8 mouse cellular contexts compared by ENCODE assay signal in the genomic region with DNA sequence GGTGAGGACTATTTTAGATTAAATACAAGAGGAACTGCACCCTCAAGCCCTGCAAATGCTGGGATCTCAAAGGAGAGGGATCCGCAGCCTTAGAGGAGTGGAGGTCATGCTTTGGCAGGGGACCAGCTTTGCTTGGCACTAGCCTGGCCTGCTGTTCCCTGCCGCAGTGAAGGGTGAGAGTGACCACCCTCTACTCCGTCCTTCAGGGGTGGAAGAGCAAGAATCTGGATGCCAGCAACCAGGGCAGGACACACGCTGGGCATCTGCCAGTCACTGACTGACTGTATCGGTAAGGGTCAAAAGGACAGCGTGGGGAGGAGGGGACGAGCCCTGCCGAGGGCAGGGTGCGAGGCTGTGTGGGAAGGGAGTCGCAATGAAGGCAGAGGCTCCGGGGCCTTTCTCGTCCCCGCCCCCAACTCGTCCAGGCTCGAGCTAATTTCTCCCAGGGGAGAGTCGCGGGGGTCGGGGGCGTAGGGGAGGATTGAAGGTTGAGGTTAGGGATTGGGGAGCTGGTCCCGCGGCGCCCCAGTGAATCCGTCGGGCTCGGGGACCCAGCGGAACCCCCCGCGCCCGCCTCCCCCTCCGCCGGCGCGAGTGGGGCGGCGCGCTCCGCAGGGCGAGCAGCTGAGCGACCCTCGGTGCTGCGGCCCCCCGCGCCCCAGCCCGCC. TPM values are rescaled to one million over a fixed set of nuclear protein-coding genes. Genes with fewer than 3 reads are reported as not detected.
DNase-seq lines count a peak whose midpoint lies in the region; ATAC-seq and TF ChIP-seq lines count a peak whose summit lies in the region.

A gene (plus strand): TSS at position 51 of the 668 bp plus-strand sequence.

- H3K4me3 ChIP-seq in heart, adult 2 months: peak within 1 kb of the TSS; percentile 55
- H3K4me3 ChIP-seq in kidney, adult 2 months (ENCODE audit: insufficient read depth, low read depth, low read length): peak within 1 kb of the TSS; percentile 28
- peak within 1 kb of the TSS; percentile 72 for H3K4me3 ChIP-seq in liver, embryonic 11.5 days (ENCODE audit: low read depth, low read length)

- H3K4me2 ChIP-seq in liver, embryonic 11.5 days: peak within 1 kb of the TSS; percentile 75

- no peaks in the 10 kb centered on the region for H3K79me2 ChIP-seq in heart, adult 2 months (replicated peaks; ENCODE audit: control insufficient read depth, insufficient read depth, low read length)

- H3K9ac ChIP-seq in heart, adult 2 months (ENCODE audit: low read depth, low read length): peak within 1 kb of the TSS; percentile 59
- H3K9ac ChIP-seq in liver, embryonic 11.5 days (ENCODE audit: low read depth, low read length): peak within 1 kb of the TSS; percentile 62; the same call in 1 of the 2 replicates

- no peak for ATAC-seq in liver, embryonic 11.5 days (replicated peaks; ENCODE audit: low FRiP score)

- no peak for TF ChIP-seq EP300 in heart, adult 2 months (IDR thresholded peaks at IDR 0.05; ENCODE audit: insufficient read depth, low read depth, low read length)

- intact Hi-C loops in heart, adult 2 months (cut with DNase I): no loop called here

- H3K9me3 ChIP-seq in liver, embryonic 11.5 days (ENCODE audit: control insufficient read depth, low read length): no peaks in the 10 kb centered on the region

- H3K27ac ChIP-seq in heart, adult 2 months: peak within 1 kb of the TSS; percentile 55
- H3K27ac ChIP-seq in kidney, adult 2 months (ENCODE audit: insufficient read depth, low read depth, low read length): no peak within 1 kb of the TSS
- no peak within 1 kb of the TSS for H3K27ac ChIP-seq in liver, embryonic 11.5 days (ENCODE audit: low read depth, low read length)

- peak; percentile 68 for DNase-seq in right cerebral cortex, postnatal 25 days
- DNase-seq in right cerebral cortex, adult 2 months (ENCODE audit: low spot score in 2 of 2): no peak
- DNase-seq in cerebellum, adult 8-10 months: peak; percentile 66
- peak; percentile 55 to 59 for DNase-seq in heart, adult 2 months
- peak; percentile 55 for DNase-seq in kidney, adult 2 months
- DNase-seq in liver, embryonic 11.5 days (ENCODE audit: low spot score): peak; percentile 58
- DNase-seq in retina, postnatal 1 day: peak; percentile 86
- DNase-seq in ovary, adult 18-20 months (ENCODE audit: low spot score): no peak

- H3K4me1 ChIP-seq in heart, adult 2 months (ENCODE audit: control insufficient read depth, insufficient read depth, low read length): peaks cover 3% of the 10 kb centered on the region; the same call in 1 of the 2 replicates
- no peaks in the 10 kb centered on the region; the same call in 1 of the 2 replicates for H3K4me1 ChIP-seq in kidney, adult 2 months (ENCODE audit: control insufficient read depth, insufficient read depth, low read length)
- peaks cover 4% of the 10 kb centered on the region for H3K4me1 ChIP-seq in liver, embryonic 11.5 days (replicated peaks; ENCODE audit: control insufficient read depth, insufficient read depth, low read length)

- TF ChIP-seq POLR2A in heart, adult 2 months (IDR thresholded peaks at IDR 0.05; ENCODE audit: insufficient read depth, low read depth, low read length): peak; percentile 36; the same call in 1 of the 2 replicates
- TF ChIP-seq POLR2A in kidney, adult 2 months (IDR thresholded peaks at IDR 0.05; ENCODE audit: low read depth, low read length): no peak

- H3K27me3 ChIP-seq in heart, adult 2 months (ENCODE audit: control insufficient read depth, insufficient read depth, low read length): no peaks in the 10 kb centered on the region
- H3K27me3 ChIP-seq in kidney, adult 2 months (replicated peaks; ENCODE audit: control insufficient read depth, insufficient read depth, low read length): no peaks in the 10 kb centered on the region
- peaks cover 43% of the 10 kb centered on the region for H3K27me3 ChIP-seq in liver, embryonic 11.5 days (replicated peaks; ENCODE audit: control insufficient read depth, insufficient read depth, low read length)

- WGBS in heart, adult 2 months: 1% methylated on average over 23 of the region's 44 CpGs
- WGBS in kidney, adult 2 months: 3% methylated on average over 24 of the region's 44 CpGs
- WGBS in liver, embryonic 11.5 days: 7% methylated on average over 26 of the region's 44 CpGs

- no peak for TF ChIP-seq CTCF in heart, adult 2 months (IDR thresholded peaks at IDR 0.05)
- TF ChIP-seq CTCF in kidney, adult 2 months (conservative IDR thresholded peaks at IDR 0.05; ENCODE audit: insufficient read depth, insufficient read length, low read depth, low read length): no peak

- no peaks in the 10 kb centered on the region for H3K36me3 ChIP-seq in heart, adult 2 months (ENCODE audit: control insufficient read depth, insufficient read depth, low read length)
- H3K36me3 ChIP-seq in kidney, adult 2 months (ENCODE audit: control insufficient read depth, insufficient read depth, low read length): no peaks in the 10 kb centered on the region
- 0 out of 2 replicates have a peak, but pooled peaks cover under 1% of the 10 kb centered on the region for H3K36me3 ChIP-seq in liver, embryonic 11.5 days (ENCODE audit: control insufficient read depth, insufficient read depth, low read length)

RNA-seq across cellular contexts. Expression of the gene that starts here (rescaled TPM):
- total RNA-seq in heart, adult 2 months (2021): 10 to 100 TPM; 61.9 to 77.8 TPM
- 70.8 and 71.6 TPM in 2 replicates for polyA plus RNA-seq in heart, adult 2 months (2012; rRNA removed)
- polyA plus RNA-seq in kidney, adult 2 months (2012; rRNA removed): 1.4 and 1.8 TPM in 2 replicates
- 0.40 and 1.5 TPM in 2 replicates for polyA plus RNA-seq in liver, embryonic 11.5 days (2014; fragmentation: Nextera tagmentation; extraction: Ambion mirVana)

Comparison
In these comparisons a context has a peak if more than half of its experiments do, and no peak if none do; other contexts are left out.
1. RNA of the gene that starts here (polyA plus RNA-seq): 70.8 to 71.6 TPM in heart, adult 2 months; 0.40 to 1.5 TPM in liver, embryonic 11.5 days and 1.4 to 1.8 TPM in kidney, adult 2 months; every median in the first group is over 10 times any median in the second.
2. DNase-seq: peak in right cerebral cortex, postnatal 25 days (single experiment), cerebellum, adult 8-10 months (single experiment), heart, adult 2 months (2 of 2), kidney, adult 2 months (single experiment), liver, embryonic 11.5 days (single experiment) and retina, postnatal 1 day (single experiment); none in right cerebral cortex, adult 2 months (0 of 2) and ovary, adult 18-20 months (single experiment).
3. Peak in every context shown above with its lines, with median percentiles within 50 percentile points of each other: H3K4me3 ChIP-seq.